Mouse (Mus musculus): ENCODE results near the gene Lrrfip2.

Gene Lrrfip2

DNA sequence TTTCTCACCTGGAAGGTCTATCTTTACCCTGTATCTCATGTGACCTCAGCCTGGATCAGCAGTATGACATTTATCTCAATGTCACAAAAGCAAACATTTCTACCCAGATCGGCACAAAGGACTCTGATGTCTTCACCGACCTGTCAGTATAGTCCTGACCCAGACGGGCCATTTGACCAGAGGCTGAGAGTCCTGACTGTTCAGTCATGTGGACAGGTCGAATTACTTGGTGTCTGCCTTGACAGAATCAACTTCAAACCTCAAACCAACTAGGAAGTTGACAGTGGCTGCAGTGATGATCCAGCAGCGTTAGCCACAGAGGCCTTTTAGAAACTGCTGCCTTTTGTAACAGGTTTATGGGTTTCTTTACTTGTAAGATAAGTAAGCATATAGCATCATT, 56.7 kb downstream of the Lrrfip2 start:
- DNase-seq, result peak; percentile 59

DNA sequence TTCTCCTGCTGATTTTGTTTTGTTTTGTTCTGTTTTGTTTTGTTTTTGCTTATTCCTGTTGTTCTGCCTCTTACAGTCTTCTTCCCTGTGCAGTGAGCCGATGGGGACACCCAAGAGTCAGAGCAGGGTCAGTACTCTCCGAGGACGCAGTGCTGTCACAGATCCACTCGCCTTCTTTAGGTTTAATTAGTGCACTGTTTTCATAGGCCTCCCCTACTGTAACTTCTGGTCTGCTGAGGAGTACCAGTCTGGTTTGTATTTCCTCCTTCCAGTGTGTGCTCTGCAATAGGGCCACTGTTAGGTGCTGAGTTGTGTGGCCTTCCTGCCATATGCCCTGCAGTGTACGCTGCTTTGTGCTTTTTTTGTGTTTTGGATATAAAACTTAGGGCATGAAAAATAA, 61.6 kb downstream of the Lrrfip2 start:
- DNase-seq, result peak; percentile 29

DNA sequence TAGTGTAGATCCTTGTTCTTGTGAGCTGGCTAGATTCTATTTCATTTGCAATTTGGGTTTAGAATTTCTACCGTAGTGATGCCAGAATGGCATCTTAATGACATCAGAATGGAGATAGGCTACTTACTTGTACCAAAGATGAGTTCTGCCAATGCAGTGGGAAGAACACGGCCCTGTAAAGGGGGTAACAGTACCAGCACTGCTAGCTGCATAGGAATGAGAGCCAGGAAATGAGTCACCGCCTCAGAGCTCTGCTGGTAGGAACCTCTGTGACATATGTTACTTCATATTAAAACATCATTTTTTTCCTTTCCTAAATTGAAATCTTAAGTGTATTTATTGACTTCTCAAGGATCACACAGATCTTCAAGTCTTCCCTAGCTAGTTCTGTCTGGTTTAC, 64.8 kb downstream of the Lrrfip2 start:
- DNase-seq, result no peak

DNA sequence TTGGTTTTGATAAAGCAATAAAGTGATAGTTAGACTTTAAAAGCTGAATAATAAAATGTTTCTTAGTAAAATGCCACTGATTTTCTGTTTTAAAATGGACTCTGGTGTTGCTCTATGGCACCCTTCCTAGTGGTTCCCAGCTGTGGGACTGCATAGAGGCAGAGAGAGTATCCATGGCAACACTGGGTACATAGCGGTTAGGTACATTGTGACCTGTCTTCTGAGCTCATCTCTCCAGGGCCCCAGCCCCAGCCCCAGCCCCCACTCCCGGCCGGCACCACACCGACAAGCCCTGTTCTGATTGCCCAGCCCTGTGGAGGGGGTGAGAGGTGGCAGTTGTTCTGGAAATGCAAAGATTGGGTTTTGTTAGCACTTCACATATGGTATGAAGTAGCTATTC, 67.5 kb downstream of the Lrrfip2 start:
- peak; percentile 61 for DNase-seq

DNA sequence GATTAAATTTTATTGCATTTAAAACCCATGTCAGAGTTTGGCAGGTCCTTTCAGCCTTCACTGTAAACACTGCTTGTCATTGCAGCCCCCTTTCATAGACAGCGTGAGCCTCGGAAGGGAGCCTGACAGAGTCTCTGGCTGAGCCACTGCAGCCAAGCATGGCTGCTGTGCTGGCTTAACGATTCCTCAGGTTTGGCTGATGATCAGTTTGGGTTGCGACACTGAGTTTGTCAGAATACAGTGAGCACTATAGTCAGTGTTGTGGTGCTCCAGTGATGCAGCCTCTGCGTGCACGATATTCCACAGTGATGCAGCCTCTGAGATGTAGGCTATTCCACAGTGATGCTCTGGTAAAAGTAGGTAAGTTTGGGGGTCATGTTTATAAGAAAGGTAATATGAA, 69.5 kb downstream of the Lrrfip2 start:
- DNase-seq, result peak; percentile 83

DNA sequence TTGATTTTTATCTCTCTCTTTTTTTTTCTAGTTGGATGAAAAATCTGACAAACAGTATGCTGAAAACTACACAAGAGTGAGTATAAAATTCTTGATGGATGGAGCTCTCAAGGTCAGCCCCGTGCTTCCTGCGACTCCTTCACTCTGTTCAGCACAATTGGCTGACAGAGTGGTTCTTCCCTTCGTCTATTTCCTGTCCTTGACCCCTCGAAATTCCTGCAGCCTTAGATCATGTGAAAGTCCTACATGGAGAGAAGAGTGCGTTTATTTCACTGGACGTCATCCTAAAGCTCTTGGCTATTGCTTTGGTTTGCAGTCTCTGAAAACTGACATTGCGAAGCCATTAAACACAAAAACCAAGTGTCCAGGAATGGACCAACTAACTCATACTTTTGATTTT, 71.3 kb downstream of the Lrrfip2 start:
- DNase-seq, result peak; percentile 90

DNA sequence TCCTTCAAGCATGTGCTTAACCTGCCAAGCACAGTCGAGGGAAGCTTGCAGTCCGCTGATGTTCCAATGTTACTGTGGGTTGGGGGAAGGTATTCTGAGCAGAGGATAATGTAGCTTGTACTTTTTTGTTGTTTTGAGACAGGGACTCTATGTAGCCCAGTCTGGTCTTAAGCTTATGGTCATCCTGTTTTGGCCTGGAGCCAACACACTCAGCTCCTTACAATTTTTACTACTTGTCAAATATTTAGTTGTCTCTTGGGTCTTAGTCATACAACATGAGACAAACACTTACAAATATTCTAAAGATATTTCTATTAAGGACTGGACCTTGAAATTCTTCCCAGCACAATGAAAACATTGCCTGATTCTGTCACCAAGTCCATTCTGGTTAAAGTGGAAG, 75.8 kb downstream of the Lrrfip2 start:
- DNase-seq, result no peak

DNA sequence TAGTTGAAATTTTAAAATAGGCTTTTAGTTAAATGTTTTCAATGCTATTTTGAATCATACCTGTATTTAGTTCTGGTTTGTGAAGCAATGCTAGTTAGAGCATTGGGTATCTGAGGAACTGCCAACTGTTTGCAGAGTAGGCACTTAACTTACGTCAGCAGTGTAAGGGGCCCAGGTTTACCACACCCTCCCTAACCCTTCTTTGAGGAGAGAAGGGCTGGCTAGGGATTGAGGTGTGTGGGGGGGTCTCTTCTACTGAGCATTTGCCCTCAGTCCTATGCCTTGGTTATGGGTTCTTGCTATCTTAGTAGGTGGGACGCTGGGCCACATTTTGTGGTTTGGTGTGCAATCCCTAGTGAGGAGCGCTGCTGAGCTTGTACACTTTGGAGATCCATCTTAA, 79.7 kb downstream of the Lrrfip2 start:
- DNase-seq, result peak; percentile 78

DNA sequence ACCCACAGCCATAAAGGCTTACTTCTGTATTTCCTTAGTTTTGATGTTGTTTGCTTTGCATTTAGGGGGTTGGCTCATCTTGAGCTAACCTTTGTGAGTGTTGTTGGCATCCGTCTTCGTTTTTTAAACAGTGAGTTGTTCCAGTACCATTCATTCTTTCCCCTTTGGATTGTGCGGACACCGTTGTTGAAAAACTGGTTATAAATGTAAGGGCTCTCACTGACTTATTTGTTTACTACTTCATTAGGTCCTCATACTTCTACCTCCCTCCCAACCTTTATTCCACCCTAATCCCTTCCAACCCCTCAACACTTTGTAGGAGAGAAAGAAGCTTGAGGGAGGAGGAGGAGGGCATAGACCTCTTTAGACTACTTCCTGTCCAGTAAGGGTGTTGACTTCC, 80.3 kb downstream of the Lrrfip2 start:
- no peak for DNase-seq

DNA sequence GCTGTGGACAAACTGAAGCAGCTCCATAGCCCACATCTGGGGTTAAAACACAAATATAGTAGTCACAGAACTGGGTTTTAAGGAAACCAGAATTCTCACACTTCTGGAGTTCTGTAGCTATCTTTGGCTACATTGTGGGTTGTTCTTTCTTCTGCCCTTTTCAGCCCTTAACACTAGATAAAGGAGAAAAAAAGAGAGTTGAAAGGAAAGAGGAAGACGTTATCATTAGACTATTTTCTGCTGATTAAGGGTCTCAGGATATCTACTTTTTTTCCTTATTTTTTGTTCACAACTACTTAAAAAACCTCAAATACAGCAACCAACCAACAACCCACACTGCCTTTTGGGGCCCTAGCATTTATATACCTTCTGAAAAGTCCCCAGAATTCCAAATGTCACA, 80.9 kb downstream of the Lrrfip2 start:
- peak; percentile 15 for DNase-seq

DNA sequence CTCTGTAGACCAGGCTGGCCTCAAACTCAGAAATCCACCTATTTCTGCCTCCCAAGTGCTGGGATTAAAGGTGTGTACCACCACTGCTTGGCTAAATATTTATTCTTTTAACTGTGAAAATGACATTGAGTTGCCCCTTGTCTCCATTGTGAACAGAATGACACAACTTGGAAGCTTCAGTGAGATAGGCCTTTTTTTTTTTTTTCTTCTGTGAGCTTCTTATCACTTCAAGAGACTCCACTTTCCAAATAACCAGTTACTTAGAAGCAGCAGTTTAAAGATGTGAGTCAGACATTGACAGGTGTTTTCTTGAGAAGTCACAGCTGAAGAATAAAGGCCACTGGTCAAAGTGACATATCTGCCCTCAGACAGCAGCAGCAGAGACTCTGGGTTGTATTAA, 82.8 kb downstream of the Lrrfip2 start:
- DNase-seq, result no peak

DNA sequence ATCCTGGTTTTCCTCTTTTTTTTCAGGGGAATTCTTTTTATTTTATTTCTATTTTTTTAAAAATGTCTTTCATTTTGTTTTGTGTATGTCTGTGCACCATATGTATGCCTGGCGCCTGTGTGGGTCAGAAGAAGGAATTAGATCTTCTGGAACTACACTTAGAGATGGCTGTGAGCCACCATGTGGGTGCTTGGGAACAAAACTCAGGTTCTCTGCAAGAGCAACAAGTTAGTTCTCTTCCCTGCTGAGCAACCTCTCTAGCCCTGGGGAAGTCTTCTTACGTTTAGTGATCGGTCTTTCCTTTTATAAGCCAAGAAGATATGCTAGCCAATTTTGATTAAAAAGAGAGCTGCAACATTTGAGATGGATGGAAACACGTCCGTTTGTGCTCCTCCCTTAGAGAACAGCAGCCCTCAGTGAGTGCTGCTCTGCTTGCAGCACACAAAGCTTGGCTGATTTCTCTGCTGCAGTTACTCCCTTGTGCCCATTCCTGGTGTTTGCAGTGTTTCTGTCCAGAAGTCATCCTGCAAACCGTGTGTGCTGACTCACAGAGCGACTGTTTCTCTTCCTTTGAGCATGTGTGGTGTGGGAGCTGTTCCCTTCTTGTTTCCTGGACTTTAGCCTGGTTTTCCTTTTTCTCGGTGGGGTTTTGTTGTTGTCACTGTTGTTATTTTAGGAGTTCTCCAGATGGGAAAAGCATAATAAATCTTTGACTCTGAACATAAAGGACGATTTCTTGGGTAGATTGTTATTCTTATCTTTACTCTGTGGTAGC, 87.4 kb downstream of the Lrrfip2 start:
- peak; percentile 94 for DNase-seq

DNA sequence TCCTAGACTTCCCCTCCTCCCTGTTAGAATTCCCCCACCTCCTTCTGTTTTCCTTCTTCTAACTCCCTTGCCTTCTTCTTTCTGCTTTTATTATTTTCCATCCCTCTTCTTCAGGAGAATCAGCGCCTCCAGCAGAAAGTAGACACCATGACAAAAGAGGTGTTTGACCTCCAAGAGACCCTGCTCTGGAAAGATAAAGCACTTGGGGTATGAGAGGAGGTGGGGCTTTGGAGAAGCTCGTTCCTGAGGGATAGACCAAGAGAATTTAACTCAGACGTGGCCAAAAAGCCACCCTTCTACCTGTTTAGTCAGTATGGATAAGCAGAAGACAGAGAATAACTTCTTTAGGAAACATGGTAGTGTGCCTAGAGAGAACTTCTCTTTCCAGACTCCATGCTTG, 90.3 kb downstream of the Lrrfip2 start:
- peak; percentile 73 for DNase-seq

DNA sequence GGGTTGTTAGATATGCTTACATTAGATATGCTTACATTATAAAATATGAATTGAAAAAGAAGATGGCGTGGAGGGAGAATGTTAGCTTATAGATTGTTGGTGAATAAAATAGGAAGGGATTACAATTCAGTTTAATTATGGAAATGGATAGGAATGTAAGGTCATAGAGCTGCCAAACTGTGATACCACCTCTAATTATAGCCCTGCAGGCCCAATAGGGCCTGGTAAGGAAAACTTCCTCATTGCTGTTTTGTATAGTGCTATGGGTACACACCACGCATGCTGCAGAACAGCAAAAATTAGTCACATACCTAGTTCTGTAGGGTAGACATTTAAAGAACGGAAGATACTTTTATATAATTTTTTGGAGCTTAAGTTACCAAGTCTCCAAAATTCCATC, 90.8 kb downstream of the Lrrfip2 start:
- peak; percentile 27 for DNase-seq

DNA sequence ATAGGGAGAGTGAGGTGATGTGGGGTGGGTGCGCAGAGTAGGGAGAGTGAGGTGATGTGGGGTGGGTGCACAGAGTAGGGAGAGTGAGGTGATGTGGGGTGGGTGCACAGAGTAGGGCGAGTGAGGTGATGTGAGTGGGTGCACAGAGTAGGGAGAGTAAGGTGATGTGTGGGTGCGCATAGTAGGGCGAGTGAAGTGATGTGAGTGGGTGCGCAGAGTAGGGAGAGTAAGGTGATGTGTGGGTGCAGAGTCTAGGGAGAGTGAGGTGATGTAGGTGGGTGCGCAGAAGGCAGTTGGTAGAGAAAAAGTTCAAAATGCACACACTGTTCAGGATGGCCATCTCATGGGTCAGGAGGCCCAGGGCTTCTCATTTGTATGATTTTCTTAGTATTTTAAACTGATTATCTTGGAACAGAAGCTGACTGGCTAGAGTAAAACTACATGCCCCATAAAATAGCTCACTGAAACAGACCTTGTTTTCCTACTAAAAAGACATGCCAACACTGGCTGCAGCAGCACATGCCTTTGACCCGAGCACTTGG, 91.8 kb downstream of the Lrrfip2 start:
- DNase-seq, result peak; percentile 56

DNA sequence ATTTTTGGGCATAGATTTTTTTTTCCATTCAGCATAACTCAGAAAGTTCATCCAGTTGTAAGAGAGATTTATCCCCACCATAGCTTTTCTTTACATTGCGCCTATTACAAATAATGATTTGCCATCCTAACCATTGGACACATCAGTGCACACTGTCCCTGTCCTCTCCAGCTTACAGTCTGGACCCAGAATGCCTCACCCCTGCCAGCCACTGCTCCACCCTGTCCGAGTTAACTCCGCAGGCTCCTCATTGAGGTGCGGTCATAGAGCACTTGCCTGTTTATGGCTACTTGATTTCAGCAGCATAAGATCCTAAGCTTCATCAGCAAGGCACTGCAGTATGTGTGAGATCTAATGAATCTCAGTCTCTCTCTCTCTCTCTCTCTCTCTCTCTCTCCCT, 93.0 kb downstream of the Lrrfip2 start:
- peak; percentile 60 for DNase-seq

DNA sequence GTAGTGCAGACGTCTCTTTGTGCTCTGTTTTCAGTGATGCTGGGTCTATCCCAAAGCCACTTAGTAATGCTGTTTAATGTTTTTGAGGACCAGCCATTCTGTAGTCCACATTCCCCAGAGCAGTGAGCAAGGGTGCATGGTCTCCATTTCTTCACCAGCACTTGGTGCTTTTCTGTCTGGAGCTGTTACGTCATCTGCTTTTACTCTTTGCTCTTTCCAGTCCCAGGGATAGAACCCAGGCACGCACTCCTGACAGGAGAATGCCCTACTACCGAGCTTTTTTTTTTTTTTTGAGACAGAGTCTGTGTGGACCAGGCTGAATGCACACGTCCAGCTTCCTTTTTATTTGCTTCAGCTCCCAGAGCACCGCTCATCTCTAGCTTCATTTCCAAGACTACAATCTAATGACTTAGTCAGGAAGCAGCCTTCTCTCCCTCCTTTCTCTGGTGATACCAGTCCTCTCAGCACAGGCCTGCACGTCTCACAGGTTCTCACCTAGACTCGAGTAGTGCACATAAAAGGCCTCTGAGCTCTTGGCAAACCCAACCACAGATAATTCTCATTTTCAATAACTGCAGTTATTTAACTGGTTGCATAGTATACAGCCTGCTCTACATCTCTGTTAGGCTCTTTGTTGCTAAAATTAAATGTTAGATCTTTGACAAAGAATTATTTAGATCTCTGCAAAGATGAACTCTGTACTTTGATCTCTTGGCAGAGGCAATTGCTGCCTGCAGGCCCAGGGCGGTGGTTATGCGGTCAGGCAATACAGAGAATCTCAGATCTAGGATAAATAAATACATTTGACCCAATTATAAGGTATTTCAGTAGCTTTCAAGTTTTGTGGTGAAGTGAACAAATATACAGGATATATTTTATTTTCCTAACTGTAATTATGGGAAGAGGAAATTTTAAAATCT, 94.0 kb downstream of the Lrrfip2 start:
- peak; percentile 54 for DNase-seq

DNA sequence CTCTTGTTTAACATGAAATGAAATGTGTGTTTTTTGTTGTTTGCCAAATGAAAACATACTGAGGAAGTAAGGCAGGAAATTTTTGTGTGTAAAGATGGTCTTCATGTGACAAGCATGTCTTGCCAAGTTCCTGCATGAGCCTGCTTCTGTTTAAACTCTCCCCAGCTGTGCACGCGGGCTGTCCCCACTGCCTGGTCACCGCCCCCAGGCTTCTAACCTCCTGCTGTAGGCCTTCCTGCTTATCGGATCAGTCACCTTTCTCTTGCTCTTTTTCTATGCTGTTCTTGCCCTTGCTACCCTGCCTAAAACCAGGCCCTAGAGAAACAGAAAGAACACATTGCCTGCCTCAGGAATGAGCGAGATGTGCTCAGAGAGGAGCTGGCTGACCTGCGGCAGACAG, 96.1 kb downstream of the Lrrfip2 start:
- peak; percentile 94 for DNase-seq

DNA sequence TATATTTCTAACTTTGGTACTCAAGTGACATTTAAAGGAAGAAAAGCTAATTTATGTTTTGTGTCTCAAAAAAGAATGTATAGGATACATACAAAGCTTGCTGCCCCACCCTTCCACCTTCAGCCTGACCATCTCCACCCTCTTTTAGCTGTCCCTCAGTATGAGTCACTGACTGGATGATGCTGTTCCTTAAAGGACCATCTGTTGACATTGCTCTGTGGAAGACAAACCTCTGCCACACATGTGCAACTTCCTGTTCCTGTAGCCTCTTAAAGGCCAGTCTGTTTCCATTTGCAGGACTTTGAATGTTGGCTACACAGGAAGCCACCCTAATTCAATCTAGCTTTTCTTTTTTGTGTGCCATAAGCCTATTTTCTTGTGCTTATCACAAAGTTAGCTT, 99.0 kb downstream of the Lrrfip2 start:
- DNase-seq, result peak; percentile 41

DNA sequence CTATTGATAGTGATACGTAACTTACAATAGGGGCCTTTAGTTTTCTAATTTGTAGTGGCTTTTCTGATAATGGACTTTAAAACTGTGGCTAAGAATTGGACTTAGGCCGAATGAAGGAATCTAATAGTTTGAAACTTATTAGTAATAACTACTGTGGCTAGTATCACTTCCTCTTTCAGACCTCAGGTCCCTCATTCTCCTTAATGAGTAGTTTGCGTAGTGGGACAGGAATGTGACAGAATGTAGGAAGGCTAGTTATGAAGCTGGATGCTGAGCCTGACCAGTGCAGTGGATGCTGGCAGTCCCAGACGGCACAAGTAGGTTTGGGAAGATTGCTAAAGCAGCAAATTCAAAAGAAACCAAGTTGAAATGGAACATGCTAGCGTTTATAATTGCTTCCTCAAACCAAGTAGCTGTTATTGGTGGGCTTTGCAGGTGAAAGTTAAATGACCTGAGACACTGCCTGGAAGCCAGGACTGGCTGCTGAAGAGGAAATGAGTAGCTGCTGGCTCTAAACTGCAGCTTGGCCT, 103.2 kb downstream of the Lrrfip2 start:
- DNase-seq, result no peak

DNA sequence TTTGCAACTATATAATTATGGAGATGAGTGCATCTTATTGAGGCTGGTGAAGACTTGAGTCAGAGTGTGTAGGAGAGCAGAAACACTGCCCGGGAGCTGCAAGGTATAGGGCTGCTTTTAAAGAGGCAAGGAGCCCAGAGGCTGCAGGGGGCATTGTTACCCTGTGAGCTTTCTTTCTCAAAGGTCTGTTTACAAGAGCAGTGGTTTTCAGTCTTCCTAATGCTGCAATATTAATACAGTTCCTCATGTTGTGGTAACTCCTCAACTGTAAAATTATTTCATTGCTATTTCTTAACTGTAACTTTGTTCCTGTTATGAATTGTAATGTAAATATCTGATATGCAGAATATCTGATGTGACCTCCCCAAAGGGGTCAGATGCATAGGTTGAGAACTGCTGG, 104.2 kb downstream of the Lrrfip2 start:
- DNase-seq, result no peak

DNA sequence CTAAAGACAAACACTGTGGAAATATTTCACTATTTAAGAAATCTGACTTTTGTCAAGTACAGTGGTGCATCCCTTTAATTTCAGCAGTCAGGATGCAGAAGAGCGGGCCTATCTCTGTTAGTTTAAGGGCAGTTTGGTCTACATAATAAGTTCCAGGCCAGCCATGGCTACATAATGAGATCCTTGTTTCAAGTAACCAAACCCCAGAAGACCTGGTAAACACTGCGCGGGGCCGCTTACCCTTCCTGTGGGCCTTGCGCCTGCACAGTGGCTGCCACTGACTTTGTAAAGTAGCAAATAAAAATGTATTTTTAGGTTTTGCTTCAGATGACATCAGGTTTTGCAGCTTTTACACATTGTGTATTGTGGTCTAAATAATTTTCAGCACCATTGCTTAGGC, 106.0 kb downstream of the Lrrfip2 start:
- no peak for DNase-seq

DNA sequence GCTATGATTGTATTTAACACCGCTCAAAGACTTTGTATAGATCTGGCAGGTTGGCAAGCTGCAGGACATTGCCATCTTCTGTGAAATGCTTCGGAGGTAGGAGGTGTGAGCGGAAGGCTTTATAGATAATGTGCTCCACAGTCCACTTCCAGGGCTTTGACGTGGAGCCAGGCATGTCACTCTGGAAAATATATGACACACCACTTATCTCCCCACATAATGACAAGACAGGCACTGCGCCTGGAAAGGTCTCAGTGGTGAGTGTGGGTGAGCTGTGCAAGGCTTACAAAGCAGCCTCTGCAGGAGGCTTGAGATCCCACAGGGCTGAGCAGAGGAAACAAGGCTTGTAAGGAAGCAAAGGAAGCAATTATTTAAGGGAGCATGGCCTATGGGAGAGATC, 111.1 kb downstream of the Lrrfip2 start:
- peak; percentile 91 for DNase-seq

DNA sequence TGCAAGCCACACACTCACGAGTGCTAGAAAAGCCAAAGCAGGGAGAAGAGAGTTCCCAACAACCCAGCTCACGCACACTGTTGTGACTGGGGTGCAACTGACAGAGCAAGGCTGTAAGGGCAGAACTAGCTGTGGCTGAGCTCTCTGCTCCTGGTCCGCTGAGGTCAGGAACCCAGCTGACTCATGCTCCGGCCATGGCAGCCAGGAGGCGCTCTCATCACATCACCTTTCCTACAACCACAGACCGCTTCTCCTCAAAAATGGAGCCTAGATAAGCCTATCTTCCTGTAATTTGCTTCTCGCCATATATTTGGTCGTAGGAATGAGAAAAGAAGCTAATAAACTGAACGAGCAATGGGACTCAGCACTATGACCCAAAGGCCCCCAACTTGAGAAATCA, 117.3 kb downstream of the Lrrfip2 start:
- no peak for DNase-seq
